Mouse (Mus musculus) urinary bladder, postnatal 36 days (tissue): ENCODE results near the gene Cd5.
A peak's percentile ranks its signal among the peaks of the same experiment; 100 is the strongest.

Experiments
- DNase-seq, 2 experiments: peaks; one replicate each; pipeline ENCODE4 v3.0.0; 2022; ENCODE audit warnings: low spot score in 2 of 2, mixed read lengths in 1 of 2

Gene Cd5

DNA sequence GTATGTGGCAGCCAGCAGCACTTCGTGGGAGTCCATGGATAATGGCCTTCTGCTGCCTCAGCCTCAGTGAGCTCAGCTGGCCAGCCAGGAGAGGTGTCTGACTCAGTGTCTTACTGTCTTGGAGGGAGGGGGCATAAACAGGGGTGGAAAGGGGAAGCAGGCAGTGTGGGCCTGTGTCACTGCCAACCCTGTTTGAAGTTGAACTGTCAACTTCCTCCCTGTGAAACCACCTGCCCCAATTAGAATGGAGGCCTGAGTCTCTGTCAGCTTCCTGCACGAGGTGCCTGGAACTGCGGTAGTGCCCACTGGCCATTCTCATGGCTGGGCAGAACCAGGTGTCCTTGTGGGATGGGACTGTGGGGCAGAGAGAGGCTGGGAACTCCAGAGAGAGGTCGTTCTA, at the start of gene Cd5:
Gene Cd5, minus strand, starts transcription at position 192 of the 400 bp plus-strand sequence.
- no peak for DNase-seq

GRCm38 (mm10) chr19:10788242-10788641, 49.4 kb upstream of the Cd5 start:
- no peak for DNase-seq

DNA sequence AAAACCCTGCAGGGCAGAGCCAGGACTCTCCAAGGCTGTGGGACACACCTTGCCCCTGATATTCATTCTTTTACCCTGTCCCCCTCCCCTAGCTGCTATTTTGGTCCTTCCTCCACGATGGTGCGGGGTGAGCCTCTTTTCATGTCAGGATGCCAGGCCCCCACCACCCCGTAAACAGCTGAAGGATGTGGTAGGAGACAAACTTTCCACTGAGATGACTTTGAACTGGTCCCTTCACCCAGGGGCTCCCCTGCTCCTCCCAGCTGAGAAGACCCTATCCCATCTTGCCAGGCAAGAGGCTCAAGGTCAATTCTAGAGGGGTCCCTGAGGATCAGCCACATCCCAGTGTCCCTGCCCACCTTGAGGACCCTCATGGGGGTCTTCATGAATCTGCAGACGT, 48.6 kb upstream of the Cd5 start:
- DNase-seq: no peak

DNA sequence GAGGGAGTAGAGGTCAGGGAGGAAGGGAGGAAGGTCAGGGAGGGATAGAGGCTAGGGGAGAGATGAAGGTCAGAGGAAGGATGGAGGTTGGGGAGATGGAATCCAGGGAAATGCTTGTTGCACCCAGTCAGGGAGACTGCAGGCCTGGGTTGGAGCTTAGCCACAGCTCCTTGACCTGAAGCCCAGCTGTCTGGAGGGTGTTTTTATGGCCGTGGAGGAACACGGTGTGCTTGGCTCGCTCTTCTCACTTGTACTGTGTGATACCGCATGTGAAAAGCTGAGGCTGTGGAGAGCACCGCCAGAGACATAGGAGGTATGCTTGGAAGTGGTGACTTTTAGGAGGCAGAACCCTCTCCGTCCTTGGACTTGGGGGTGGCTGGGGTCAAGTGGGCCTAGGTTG, 48.0 kb upstream of the Cd5 start:
- peak in 1 of 2 experiments; percentile 17 for DNase-seq

DNA sequence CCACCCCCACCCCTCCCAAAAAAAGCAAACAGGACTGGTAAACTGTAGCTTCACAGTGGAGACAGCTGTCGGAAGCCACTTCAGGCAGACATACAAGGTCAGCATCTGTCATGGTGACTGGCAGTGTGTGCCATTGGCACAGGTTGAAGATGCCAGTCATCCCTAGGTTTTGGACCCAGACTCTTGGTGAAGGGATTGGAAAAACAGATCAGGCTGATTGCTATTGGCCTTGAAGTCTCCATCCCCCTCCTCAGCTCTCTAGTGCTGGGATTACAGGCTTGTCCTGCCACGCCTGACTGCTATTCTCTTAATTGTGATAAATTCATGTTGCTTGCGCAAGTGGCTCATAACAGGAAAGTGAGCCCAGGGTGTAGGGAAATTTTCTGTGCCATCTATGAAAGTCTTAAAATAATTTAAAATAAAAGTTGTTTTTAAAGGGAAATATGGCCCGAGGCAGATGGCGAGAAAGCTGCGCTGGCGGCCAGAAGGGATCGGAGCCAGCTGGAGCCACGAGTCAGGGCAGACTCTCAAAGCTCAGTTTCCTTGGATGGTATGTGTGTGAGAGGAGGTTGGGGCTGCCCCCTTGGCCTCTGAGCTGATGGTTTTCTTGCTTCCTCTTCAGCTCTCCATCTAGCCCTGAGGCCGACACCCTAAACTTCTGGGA, 46.1 kb upstream of the Cd5 start:
- no peak for DNase-seq

GRCm38 (mm10) chr19:10784061-10784460, 45.3 kb upstream of the Cd5 start:
- no peak for DNase-seq

DNA sequence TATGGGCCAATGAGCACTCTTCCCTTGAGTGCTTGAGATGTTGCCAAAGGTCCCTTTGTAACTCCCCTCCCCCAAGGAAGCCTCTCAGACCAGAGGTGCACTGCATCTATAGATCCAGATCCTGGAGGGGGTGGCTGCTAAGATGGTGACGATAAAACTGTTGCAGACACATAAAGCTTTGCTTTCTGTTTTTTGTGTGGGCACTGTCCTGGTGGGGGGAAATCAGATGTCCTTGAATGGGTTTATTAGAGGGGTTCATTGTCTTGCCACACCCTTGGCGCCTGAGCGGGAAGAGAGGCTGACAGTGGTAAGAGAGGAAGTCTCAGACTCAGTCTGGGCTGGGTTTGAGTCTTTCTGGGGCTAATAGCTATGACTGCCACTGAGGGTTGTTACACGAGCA, 44.4 kb upstream of the Cd5 start:
- DNase-seq: no peak

DNA sequence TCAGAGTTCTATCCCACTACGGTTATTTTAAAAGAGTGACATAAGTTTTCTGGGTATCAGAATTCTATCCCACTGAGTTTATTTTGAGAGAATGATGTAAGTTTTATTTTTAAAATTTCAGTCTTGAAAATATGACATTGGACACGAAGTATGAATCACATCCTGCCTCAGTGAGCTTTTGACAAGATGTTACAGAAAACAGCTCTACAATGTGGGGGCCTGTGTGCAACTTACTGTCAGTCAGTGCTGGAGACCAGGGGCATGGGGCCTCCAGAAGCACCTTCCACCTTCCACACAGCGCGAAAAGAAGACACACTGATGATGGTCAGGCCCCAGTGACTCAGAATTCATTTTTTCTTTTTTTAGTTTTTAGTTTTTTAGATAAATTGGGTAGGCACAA, 42.8 kb upstream of the Cd5 start:
- DNase-seq: no peak

DNA sequence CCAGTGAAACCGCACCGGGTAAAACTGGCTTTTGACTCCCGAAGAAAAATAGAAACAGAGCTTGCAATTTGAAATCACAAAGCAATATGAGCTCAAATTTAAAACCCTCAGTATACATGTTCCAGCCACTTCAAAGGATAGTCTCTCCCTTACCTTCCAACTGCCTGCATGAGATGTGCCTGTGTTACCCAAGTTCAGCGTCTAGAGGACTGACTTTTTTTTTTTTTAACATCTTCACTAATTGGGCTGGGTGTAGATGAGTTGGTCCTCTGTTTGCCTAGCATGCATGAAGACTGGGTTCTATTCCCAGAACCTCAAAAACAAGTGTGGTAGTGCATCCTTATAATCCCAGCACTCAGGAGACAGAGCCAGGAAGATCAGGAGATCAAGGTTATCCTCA, 38.1 kb upstream of the Cd5 start:
- DNase-seq: no peak

- no peak for DNase-seq
Measured at GRCm38 (mm10) chr19:10774141-10774540, 35.3 kb upstream of the Cd5 start.

DNA sequence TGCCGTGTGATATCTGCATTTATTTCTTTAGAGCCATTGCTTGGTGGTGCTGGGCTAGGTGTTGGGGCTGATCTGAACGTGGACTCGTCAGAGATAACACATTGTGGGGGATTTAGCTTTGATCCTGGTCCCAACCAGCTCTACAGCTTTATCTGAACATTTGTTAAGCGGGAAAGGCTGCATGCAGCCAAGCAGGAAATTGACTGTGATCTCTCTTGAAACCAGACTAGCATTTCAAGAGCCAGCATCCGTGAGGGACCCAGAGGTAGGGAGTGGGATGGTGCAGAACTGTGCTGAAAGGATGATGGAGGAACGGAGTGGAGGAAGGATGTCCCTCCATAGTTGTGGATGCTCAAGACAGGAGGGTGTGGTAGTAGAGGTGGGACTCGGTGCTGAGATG, 34.6 kb upstream of the Cd5 start:
- no peak for DNase-seq

- DNase-seq: no peak
Measured at GRCm38 (mm10) chr19:10772866-10773265, 34.1 kb upstream of the Cd5 start.

DNA sequence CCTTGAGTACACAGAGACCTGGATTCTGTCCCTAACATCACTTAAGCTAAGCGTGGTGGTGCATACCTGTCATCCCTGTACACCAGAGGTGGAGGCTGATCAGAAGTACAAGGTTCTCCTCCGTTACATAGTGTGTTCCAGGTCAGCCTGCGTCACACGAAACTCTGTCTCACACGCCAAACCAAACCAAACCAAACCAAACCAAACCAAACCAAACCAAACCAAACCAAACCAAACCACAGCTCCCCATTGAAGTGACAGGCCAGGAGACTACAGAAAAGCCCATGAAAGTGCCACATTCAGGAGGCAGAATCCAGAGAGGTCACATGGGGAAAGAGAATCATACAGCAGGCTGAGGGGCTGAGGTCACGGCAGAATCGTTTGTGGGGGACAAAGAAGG, 33.2 kb upstream of the Cd5 start:
- DNase-seq: no peak

GRCm38 (mm10) chr19:10769429-10770195, 30.8 kb upstream of the Cd5 start:
- DNase-seq: no peak

DNA sequence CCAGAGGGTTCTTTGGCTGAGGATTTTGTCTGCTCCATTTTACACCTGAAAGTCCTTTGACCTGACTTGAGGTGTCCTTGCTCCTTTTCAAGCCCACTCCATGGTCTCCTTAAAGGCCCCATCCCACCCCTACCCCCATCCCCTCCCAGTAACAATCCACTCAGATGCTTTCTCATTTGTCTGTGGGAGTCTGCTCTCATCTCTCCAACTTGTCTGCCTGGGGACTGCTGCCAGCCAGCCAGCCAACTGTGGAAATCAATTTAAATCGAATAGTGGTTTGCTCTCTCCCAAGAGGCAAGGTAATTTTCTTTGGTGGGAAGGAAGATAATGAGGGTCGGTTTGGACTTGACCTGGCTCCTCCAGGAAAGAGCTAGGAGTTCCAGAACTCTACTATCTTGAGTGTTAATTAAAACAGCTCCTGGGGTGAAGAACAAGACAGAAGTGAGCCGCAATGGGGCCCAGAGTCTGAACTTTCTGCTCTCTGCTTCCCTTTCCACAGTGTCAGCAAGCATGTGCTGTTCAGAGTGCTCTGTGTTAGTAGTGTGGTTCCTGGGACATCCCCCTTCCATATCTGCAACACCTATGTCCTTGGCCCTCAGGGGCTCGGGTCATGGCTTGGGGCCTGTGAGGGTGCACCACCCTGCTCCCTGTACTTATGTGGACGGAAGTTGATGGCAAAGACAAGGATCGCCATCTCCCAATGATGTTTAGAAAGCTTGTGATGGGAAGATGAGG, 30.1 kb upstream of the Cd5 start:
- no peak for DNase-seq

DNA sequence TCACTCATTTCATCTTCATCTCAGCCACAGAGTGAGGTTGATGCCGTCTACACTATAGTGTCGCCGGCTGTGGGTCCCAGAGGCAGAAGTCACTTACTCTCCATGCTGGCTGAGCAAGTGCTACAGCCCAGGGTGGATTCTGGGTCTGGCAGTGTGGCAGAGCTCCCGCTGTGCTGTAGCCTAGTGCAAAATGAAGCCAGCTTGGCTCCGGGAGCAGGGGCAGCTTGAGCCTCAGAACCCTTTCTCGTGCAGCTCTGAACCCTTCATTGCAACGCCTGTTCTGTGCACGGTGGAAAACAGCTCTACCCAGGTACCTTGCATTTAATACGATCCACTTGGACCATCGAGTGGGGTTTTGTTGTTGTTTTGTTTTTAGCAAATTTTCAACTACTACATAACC, 28.8 kb upstream of the Cd5 start:
- DNase-seq: no peak

GRCm38 (mm10) chr19:10763381-10764031, 24.7 kb upstream of the Cd5 start:
- DNase-seq: no peak

DNA sequence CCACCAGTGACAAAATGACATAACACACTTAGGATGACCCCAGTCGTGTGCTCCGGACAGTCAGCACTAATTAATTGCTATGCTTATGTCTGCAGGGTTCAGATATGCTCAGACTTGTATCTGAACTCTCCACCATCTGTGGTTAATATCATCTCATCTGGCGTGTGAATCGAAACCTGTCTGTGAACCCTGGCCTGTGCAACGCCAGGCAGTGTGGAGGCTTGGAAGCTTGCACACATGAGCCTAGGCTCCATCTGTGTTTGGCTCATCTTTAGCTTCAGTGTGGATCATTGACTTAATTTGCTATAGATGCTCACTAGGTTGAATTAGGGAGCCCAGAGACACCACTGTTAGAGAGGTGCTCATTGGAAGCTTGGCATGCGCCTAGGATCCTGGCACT, 23.7 kb upstream of the Cd5 start:
- no peak for DNase-seq

DNA sequence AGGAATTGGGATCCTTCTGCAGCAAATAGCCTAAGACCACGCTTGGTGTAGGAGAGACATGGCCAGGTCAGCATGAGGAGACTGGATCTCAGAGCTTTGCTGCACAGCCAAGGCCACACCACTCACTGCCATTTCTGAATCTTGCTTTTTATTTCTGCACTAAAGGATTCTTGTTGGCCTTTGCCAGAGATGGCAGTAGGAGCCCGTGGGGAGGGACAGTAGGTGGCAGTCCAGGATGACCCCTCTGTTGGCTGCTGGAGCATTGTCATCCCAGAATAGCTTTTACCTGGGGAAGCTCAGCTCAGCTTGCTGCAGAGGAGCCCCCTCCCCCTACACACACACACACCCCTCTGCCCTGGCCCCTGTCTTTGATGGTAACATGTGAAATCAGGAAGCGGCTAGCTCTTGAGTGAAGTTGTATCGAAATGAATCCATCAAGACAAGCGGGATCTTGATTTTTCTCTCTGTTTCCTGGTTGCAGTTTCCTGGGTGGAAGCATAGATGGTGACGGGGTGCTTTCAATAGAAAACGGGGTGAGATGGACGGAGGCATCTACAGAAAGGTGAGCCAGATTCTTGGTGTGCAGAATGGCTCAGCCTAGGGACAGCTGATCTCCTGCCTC, 23.1 kb upstream of the Cd5 start:
- no peak for DNase-seq

DNA sequence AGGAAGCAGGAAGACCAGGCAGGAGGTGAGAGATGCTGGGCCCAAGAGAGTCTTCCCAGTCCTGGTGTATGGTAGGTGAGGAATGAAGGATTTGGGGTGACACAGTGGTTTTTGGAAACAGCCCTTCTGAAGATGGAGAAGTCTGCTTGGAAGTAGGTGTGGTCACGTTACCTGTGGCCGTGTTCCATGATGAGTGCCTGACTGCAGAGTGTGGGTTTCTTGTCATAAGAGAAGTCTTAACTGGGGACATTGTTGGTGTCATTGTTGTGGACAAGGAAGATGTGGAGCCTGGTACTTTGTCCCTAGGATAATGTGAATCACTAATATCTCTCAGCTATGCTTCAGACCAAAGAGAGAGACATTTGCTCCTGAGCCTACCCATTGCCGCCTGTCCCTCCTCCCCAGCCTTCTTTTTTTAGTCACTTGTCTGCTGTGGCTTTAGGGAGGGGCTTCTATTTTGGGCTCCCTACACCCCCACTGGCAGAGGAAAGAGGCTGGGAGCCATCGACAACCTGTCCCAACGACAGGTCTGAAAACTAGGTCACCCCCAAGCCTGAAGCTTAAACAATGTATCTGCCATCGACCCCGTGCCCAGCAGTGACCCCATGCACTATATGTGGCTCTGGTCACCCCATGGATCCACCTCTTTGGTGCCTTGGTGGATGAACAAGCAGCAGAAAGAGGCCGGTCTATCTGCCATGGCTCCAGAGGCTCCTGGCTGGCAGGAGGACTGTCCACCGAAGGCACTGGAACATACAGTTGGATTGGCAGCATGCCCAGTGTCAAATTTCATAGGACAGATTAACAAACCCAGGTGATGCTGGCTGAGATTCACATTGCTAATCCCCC, 21.4 kb upstream of the Cd5 start:
- DNase-seq: no peak

DNA sequence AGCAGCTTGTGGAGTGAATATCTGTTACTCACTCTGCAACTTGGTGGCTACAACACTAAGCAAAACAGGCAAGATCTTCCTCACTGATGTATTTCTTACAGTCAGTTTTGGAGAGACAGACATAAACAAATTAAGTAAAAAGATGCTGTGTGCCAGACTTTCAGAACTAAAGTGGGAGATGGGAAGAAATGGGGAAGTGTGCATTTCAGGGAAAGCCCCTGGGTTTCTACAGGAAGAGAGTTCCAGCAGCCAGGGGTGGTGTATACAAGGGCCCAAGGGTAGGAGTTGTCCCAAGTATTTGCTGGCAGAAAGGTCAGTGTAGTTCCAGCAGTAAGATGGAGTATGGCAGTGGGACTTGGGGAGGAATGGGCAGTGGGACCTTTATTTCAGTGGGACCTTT, 20.7 kb upstream of the Cd5 start:
- DNase-seq: no peak
